In genomic region chr1:133039505-133039949, GRCm38 (mm10) we compare ENCODE assay signal across 8 mouse cellular contexts. TPM values are rescaled to one million over a fixed set of nuclear protein-coding genes. Genes with fewer than 3 reads are reported as not detected.
DNase-seq lines count a peak whose midpoint lies in the region; ATAC-seq lines count a peak whose summit lies in the region.

No protein-coding gene starts in this region.

- H3K9ac ChIP-seq in forebrain, embryonic 13.5 days: no peak overlapping the region
- H3K9ac ChIP-seq in liver, embryonic 13.5 days: no peak overlapping the region

- WGBS in forebrain, embryonic 13.5 days: 13% methylated on average over 4 of the region's 4 CpGs
- 21% methylated on average over 4 of the region's 4 CpGs for WGBS in liver, embryonic 13.5 days (ENCODE audit: insufficient replicate concordance)

- H3K27ac ChIP-seq in forebrain, embryonic 13.5 days: 0 out of 2 replicates have a peak overlapping the region, but pooled peaks have one; percentile 25
- no peak overlapping the region for H3K27ac ChIP-seq in liver, embryonic 13.5 days

- peaks cover 3% of the 10 kb centered on the region; the same call in 1 of the 2 replicates for H3K4me1 ChIP-seq in forebrain, embryonic 13.5 days
- no peaks in the 10 kb centered on the region; the same call in 1 of the 2 replicates for H3K4me1 ChIP-seq in liver, embryonic 13.5 days (replicated peaks)

- no peaks in the 10 kb centered on the region for H3K36me3 ChIP-seq in forebrain, embryonic 13.5 days (ENCODE audit: poor library complexity, severe bottlenecking)
- no peaks in the 10 kb centered on the region for H3K36me3 ChIP-seq in liver, embryonic 13.5 days

- H3K4me2 ChIP-seq in forebrain, embryonic 13.5 days: 0 out of 2 replicates have a peak overlapping the region, but pooled peaks have one; percentile 10
- no peak overlapping the region for H3K4me2 ChIP-seq in liver, embryonic 13.5 days

- no peaks in the 10 kb centered on the region for H3K9me3 ChIP-seq in forebrain, embryonic 13.5 days (replicated peaks)
- no peaks in the 10 kb centered on the region for H3K9me3 ChIP-seq in liver, embryonic 13.5 days (replicated peaks)

- peak; percentile 35 for DNase-seq in ovary, postnatal 14 days (ENCODE audit: low spot score)
- no peak for DNase-seq in ovary, postnatal 36 days (ENCODE audit: low spot score)
- peak; percentile 78 for DNase-seq in c-Kit-positive CD71-positive TER-119-negative erythroid progenitor cells, embryonic 14.5 days (ENCODE audit: low read depth)
- peak; percentile 48 for DNase-seq in liver, embryonic 13.5 days
- peak; percentile 57 for DNase-seq in neural tube, embryonic 10.5 days (ENCODE audit: extremely low spot score, low spot score)
- DNase-seq in thymus, adult 18-20 months: peak; percentile 18 to 40

- no peak overlapping the region for H3K4me3 ChIP-seq in forebrain, embryonic 13.5 days
- no peak overlapping the region for H3K4me3 ChIP-seq in liver, embryonic 13.5 days (replicated peaks)

- peak; percentile 81 for ATAC-seq in forebrain, embryonic 13.5 days
- peak; percentile 83 for ATAC-seq in inflammation-experienced regulatory T-cells, adult 6 months
- ATAC-seq in liver, embryonic 13.5 days (ENCODE audit: low read depth): peak; percentile 8; the same call in 1 of the 2 replicates

- no peaks in the 10 kb centered on the region for H3K27me3 ChIP-seq in forebrain, embryonic 13.5 days
- peaks cover 6% of the 10 kb centered on the region for H3K27me3 ChIP-seq in liver, embryonic 13.5 days

RNA-seq across cellular contexts. Expression of gene Pik3c2b, which starts 5.9 kb away (rescaled TPM):
- 15.5 and 15.9 TPM in 2 replicates for polyA plus RNA-seq in forebrain, embryonic 13.5 days (2015; fragmentation: Nextera tagmentation; extraction: Ambion mirVana)
- polyA plus RNA-seq in inflammation-experienced regulatory T-cells, adult 6 months (2017; shearing (Covaris generic)): under 1 TPM; 0.36 to 0.67 (median 0.61) TPM
- 0.82 and 1.2 TPM in 2 replicates for polyA plus RNA-seq in liver, embryonic 13.5 days (2015; fragmentation: Nextera tagmentation; extraction: Ambion mirVana)

RNA-seq across cellular contexts. Expression of gene Mdm4, which starts 9.2 kb away (rescaled TPM):
- 44.8 and 46.3 TPM in 2 replicates for polyA plus RNA-seq in forebrain, embryonic 13.5 days (2015; fragmentation: Nextera tagmentation; extraction: Ambion mirVana)
- polyA plus RNA-seq in inflammation-experienced regulatory T-cells, adult 6 months (2017; shearing (Covaris generic)): 100 to 1,000 TPM in 1 of 3 experiments, 10 to 100 TPM in 2; 94.1 to 139 (median 98.6) TPM
- polyA plus RNA-seq in liver, embryonic 13.5 days (2015; fragmentation: Nextera tagmentation; extraction: Ambion mirVana): 16.6 and 16.8 TPM in 2 replicates

Comparison
In these comparisons a context has a peak if more than half of its experiments do, and no peak if none do; other contexts are left out.
1. ATAC-seq: peak in every context shown above with its lines; median percentile 83 in inflammation-experienced regulatory T-cells, adult 6 months; 81 in forebrain, embryonic 13.5 days; 8 in liver, embryonic 13.5 days.